Comparison of ENCODE assay signal across 10 mouse cellular contexts in genomic region chr17:53688321-53688720, GRCm38 (mm10). TPM values are rescaled to one million over a fixed set of nuclear protein-coding genes. Genes with fewer than 3 reads are reported as not detected.
DNase-seq lines count a peak whose midpoint lies in the region; ATAC-seq lines count a peak whose summit lies in the region.
"Had no signal": no experiment of that assay in that cellular context is flagged by ENCODE, and none has a peak within 500 bp of the region (broad histone marks: within the 10 kb centered on the region; RNA-seq: fewer than 3 reads in every experiment).

No protein-coding gene starts in this region.

- WGBS in midbrain, embryonic 10.5 days: 28% methylated on average over 1 of the region's 1 CpGs
- WGBS in midbrain, embryonic 16.5 days: 30% methylated on average over 1 of the region's 1 CpGs
- WGBS in embryonic facial prominence, embryonic 13.5 days: 22% methylated on average over 1 of the region's 1 CpGs
- 24% methylated on average over 1 of the region's 1 CpGs for WGBS in limb, embryonic 11.5 days
- WGBS in stomach, embryonic 15.5 days: 7% methylated on average over 1 of the region's 1 CpGs

- no peaks in the 10 kb centered on the region for H3K27me3 ChIP-seq in midbrain, embryonic 10.5 days (ENCODE audit: low read depth, poor library complexity, severe bottlenecking)
- H3K27me3 ChIP-seq in midbrain, embryonic 16.5 days (ENCODE audit: control insufficient read depth, insufficient read depth, low read depth, low read length): no peaks in the 10 kb centered on the region
- H3K27me3 ChIP-seq in embryonic facial prominence, embryonic 13.5 days: no peaks in the 10 kb centered on the region
- no peaks in the 10 kb centered on the region for H3K27me3 ChIP-seq in limb, embryonic 11.5 days (ENCODE audit: control insufficient read depth, insufficient read depth, low read length)
- no peaks in the 10 kb centered on the region for H3K27me3 ChIP-seq in stomach, embryonic 15.5 days (replicated peaks)

- H3K36me3 ChIP-seq in midbrain, embryonic 10.5 days: peaks cover 42% of the 10 kb centered on the region
- no peaks in the 10 kb centered on the region for H3K36me3 ChIP-seq in midbrain, embryonic 16.5 days (ENCODE audit: control insufficient read depth, insufficient read depth, low read length)
- peaks cover 28% of the 10 kb centered on the region for H3K36me3 ChIP-seq in embryonic facial prominence, embryonic 13.5 days
- H3K36me3 ChIP-seq in limb, embryonic 11.5 days (ENCODE audit: control insufficient read depth, insufficient read depth, low read length): no peaks in the 10 kb centered on the region; the same call in 1 of the 2 replicates
- peaks cover 7% of the 10 kb centered on the region; the same call in 1 of the 2 replicates for H3K36me3 ChIP-seq in stomach, embryonic 15.5 days

- no peak overlapping the region; the same call in 1 of the 2 replicates for H3K4me2 ChIP-seq in midbrain, embryonic 16.5 days (ENCODE audit: low read length)
- peak overlapping the region; percentile 71 for H3K4me2 ChIP-seq in embryonic facial prominence, embryonic 13.5 days
- peak overlapping the region; percentile 56 for H3K4me2 ChIP-seq in limb, embryonic 11.5 days (ENCODE audit: low read depth, severe bottlenecking)
- H3K4me2 ChIP-seq in stomach, embryonic 15.5 days: peak overlapping the region; percentile 57

- H3K9ac ChIP-seq in midbrain, embryonic 16.5 days (ENCODE audit: low read depth, low read length): no peak overlapping the region
- H3K9ac ChIP-seq in embryonic facial prominence, embryonic 13.5 days: peak overlapping the region; percentile 85
- peak overlapping the region; percentile 76; the same call in 1 of the 2 replicates for H3K9ac ChIP-seq in limb, embryonic 11.5 days (ENCODE audit: low read length)
- peak overlapping the region; percentile 39; the same call in 1 of the 2 replicates for H3K9ac ChIP-seq in stomach, embryonic 15.5 days

- H3K4me3 ChIP-seq in midbrain, embryonic 10.5 days: peak overlapping the region; percentile 68
- no peak overlapping the region for H3K4me3 ChIP-seq in midbrain, embryonic 16.5 days (ENCODE audit: low read depth, low read length)
- H3K4me3 ChIP-seq in embryonic facial prominence, embryonic 13.5 days: peak overlapping the region; percentile 66
- peak overlapping the region; percentile 60 for H3K4me3 ChIP-seq in limb, embryonic 11.5 days (ENCODE audit: low read depth, low read length)
- peak overlapping the region; percentile 65 for H3K4me3 ChIP-seq in stomach, embryonic 15.5 days (replicated peaks)

- H3K9me3 ChIP-seq in midbrain, embryonic 10.5 days (replicated peaks): no peaks in the 10 kb centered on the region
- no peaks in the 10 kb centered on the region for H3K9me3 ChIP-seq in midbrain, embryonic 16.5 days (replicated peaks; ENCODE audit: control insufficient read depth, low read length, poor library complexity, severe bottlenecking)
- no peaks in the 10 kb centered on the region for H3K9me3 ChIP-seq in embryonic facial prominence, embryonic 13.5 days
- no peaks in the 10 kb centered on the region for H3K9me3 ChIP-seq in limb, embryonic 11.5 days (ENCODE audit: control insufficient read depth, low read length)
- H3K9me3 ChIP-seq in stomach, embryonic 15.5 days: no peaks in the 10 kb centered on the region

- no peak for ATAC-seq in midbrain, embryonic 16.5 days
- no peak for ATAC-seq in embryonic facial prominence, embryonic 13.5 days (ENCODE audit: insufficient number of reproducible peaks, insufficient read depth, low FRiP score, low TSS enrichment, low read depth)
- ATAC-seq in limb, embryonic 11.5 days (ENCODE audit: insufficient number of reproducible peaks, low FRiP score, low TSS enrichment, low read depth): no peak
- no peak for ATAC-seq in stomach, embryonic 15.5 days (ENCODE audit: insufficient read depth, low FRiP score, low read depth)

- peaks cover 26% of the 10 kb centered on the region for H3K4me1 ChIP-seq in midbrain, embryonic 10.5 days
- peaks cover 8% of the 10 kb centered on the region for H3K4me1 ChIP-seq in midbrain, embryonic 16.5 days (ENCODE audit: control insufficient read depth, insufficient read depth, low read length)
- H3K4me1 ChIP-seq in embryonic facial prominence, embryonic 13.5 days: peaks cover 11% of the 10 kb centered on the region; the same call in 1 of the 2 replicates
- no peaks in the 10 kb centered on the region for H3K4me1 ChIP-seq in limb, embryonic 11.5 days (ENCODE audit: control insufficient read depth, insufficient read depth, low read length)
- H3K4me1 ChIP-seq in stomach, embryonic 15.5 days: no peaks in the 10 kb centered on the region

- H3K27ac ChIP-seq in midbrain, embryonic 10.5 days (replicated peaks): peak overlapping the region; percentile 96
- H3K27ac ChIP-seq in midbrain, embryonic 16.5 days (ENCODE audit: low read length): no peak overlapping the region
- H3K27ac ChIP-seq in embryonic facial prominence, embryonic 13.5 days: no peak overlapping the region
- H3K27ac ChIP-seq in limb, embryonic 11.5 days (replicated peaks; ENCODE audit: low read depth, low read length): no peak overlapping the region
- H3K27ac ChIP-seq in stomach, embryonic 15.5 days: no peak overlapping the region

- DNase-seq in midbrain, embryonic 10.5 days (ENCODE audit: low spot score): no peak
- no peak for DNase-seq in limb, embryonic 11.5 days (ENCODE audit: low spot score)
- DNase-seq in frontal cortex, postnatal 14 days (ENCODE audit: low spot score in 2 of 2): no peak
- no peak for DNase-seq in gastrocnemius, postnatal 4 days (ENCODE audit: low spot score in 2 of 2)
- no peak for DNase-seq in right cerebral cortex, postnatal 14 days
- DNase-seq: adrenal gland, postnatal 14 days; heart, adult 18-20 months had no signal

RNA-seq across cellular contexts. Expression of gene Sgo1, which starts 0.8 kb away (rescaled TPM):
- polyA plus RNA-seq in midbrain, embryonic 10.5 days (2016; fragmentation: Nextera tagmentation; extraction: Ambion mirVana): 45.7 and 49.5 TPM in 2 replicates
- 2.5 and 4.3 TPM in 2 replicates for polyA plus RNA-seq in midbrain, embryonic 16.5 days (2015; fragmentation: Nextera tagmentation; extraction: Ambion mirVana)
- 37.7 and 43.8 TPM in 2 replicates for polyA plus RNA-seq in embryonic facial prominence, embryonic 13.5 days (2015; fragmentation: Nextera tagmentation; extraction: Ambion mirVana)
- 54.4 and 56.3 TPM in 2 replicates for polyA plus RNA-seq in limb, embryonic 11.5 days (2014; fragmentation: Nextera tagmentation; extraction: Ambion mirVana)
- 32.0 and 32.4 TPM in 2 replicates for polyA plus RNA-seq in stomach, embryonic 15.5 days (2015; fragmentation: Nextera tagmentation; extraction: Ambion mirVana)
- total RNA-seq in gastrocnemius, postnatal 4 days (2021): 1 to 10 TPM; 4.6 to 7.0 TPM
